Mouse (Mus musculus): ENCODE data around the gene Hnrnpa0.

Hnrnpa0 gene

DNA sequence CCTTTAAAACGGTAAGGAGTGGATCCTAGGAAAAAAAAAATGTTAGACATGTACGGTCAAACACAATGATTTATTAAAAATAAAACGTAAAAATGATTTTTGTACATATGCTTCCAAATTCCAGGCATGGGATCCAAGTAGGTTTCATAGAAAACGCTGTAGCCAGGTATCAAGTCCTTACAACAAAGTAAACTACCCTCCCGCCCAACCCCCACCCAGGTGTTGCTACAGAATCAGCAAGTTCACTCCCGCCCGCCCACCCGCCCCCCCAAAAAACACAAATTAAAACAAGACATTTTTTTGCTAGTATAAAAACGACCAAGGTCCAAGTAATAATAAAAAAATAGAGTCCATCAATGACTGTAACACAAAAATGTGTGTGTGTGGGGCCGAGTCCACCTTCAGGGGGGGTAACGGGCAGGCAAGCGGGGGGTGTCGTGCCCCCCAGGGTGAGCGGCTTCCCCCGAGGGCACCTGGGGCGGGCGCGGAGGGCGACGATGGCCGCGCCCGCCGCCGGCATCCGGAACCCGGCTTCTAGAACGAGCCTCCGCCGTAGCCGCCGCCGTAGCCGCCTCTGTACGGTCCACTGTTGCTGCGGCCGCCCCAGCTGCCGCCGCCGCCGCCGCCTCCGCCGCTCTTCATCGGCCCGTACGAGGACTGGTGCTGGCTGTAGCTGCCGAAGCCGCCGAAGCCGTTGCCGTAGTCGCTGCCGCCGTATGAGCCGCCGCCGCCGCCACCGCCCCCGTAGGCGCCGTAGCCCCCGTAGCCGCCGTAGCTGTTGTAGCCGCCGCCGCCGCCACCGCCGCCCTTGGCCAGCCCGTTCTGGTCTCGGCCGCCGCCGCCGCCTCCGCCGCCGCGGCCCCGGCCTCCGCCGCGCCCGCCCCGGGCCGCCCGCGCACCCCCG is 1.2 kb downstream of the Hnrnpa0 start:
- no peak for DNase-seq (ENCODE audit: low spot score in 2 of 2)

- no peak for DNase-seq (ENCODE audit: low spot score in 2 of 2)
These were observed 2.2 kb downstream of the Hnrnpa0 start for GRCm38 (mm10) chr13:58126126-58126525.

- DNase-seq (ENCODE audit: low spot score in 2 of 2), result no peak
These were observed 3.4 kb downstream of the Hnrnpa0 start for GRCm38 (mm10) chr13:58124989-58125388.

DNA sequence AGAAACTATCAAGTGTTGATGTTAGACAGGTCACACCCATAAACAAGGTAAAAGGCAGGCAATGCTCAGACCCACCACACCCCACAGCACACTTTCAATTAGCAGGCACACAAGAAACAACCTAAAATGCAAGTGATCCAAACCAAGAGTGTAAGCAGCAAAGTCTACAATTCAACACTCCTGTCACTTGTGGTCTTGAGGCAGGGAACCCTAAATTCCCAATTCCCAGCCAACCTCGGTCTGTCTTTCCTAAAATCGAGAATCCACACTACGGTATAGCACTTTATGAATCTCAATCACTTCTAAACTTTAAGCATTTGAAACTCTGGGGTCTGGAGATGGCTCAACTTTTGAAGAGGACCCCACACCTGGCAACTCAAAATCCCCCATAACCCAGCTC is 4.1 kb downstream of the Hnrnpa0 start:
- no peak for DNase-seq (ENCODE audit: low spot score in 2 of 2)

GRCm38 (mm10) chr13:58123381-58123780 is 5.0 kb downstream of the Hnrnpa0 start:
- DNase-seq (ENCODE audit: low spot score in 2 of 2), result no peak

GRCm38 (mm10) chr13:58122786-58123297 is 5.5 kb downstream of the Hnrnpa0 start:
- no peak for DNase-seq (ENCODE audit: low spot score in 2 of 2)

GRCm38 (mm10) chr13:58117318-58118017 is 10.9 kb downstream of the Hnrnpa0 start:
- DNase-seq (ENCODE audit: low spot score in 2 of 2), result peak; percentile 46 to 59

- no peak for DNase-seq (ENCODE audit: low spot score in 2 of 2)
These were observed 11.6 kb downstream of the Hnrnpa0 start for GRCm38 (mm10) chr13:58116801-58117200.

- peak in 1 of 2 experiments; percentile 53 for DNase-seq (ENCODE audit: low spot score in 2 of 2)
These were observed 13.1 kb downstream of the Hnrnpa0 start for GRCm38 (mm10) chr13:58115227-58115626.

DNA sequence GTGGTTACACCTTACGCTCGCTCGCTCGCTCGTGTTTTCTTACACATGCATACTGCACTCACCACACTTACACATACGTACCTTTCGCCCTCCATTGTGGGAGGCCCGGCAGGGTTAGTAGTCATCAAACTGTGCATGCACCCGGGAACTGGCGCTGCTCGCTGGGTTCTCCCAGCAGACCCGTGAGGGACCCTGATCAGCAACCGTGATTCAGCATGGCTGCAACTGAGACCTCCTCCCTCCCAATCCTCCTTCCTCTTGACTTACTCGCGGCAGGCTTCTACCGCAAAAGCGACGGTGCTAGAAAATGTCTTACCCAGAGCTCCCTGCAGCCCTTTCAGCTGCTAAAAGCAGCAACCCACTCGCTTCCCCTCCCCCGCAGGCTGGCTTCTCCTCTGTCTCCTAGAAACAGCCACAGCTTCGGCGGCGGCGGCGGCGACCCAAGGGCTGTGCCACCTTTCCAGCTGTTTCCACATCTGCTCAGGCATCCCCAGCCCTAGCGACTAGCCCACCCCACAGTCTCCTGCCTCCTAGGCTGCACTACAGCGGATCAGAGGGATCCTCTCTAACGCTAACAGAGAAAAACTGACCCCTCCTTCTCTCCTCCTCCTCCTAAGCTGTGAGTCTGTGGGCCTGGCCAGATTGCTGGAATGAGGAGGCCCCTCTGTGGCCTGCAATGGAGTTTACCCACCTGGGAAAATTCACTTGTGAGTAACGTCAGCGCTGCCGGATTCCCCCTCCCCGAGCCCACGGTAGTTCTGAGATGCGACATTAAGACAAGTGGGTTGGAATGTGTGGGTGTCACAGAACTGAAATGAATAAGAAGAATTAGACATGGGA is 15.1 kb downstream of the Hnrnpa0 start, which contains the start of gene Klhl3:
TSS of gene Klhl3 (minus strand) at position 532 of the 840 bp plus-strand sequence.
- DNase-seq (ENCODE audit: low spot score in 2 of 2), result peak; percentile 39 to 45

DNA sequence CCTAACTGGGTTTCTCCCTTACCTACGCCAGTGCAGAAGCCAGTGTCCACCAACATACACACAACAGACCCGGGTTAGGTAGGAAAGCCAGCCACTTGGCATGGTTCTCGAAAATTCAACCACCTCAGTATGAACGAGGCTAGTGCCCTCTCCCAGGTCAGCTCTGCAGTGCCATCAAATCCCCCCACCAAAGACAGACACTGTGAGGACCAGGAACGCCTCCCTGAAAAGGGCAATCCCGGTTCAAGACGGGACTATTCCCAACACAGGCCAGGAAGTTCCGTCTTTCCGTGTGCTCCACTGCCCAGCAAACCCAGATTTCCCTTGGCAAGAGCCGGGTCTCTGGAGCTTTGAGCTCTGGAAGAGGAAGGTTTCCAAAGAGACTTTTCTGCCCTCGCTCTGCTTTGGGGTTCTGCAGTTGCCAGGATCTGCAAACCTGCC is 15.7 kb downstream of the Hnrnpa0 start:
- no peak for DNase-seq (ENCODE audit: low spot score in 2 of 2)

DNA sequence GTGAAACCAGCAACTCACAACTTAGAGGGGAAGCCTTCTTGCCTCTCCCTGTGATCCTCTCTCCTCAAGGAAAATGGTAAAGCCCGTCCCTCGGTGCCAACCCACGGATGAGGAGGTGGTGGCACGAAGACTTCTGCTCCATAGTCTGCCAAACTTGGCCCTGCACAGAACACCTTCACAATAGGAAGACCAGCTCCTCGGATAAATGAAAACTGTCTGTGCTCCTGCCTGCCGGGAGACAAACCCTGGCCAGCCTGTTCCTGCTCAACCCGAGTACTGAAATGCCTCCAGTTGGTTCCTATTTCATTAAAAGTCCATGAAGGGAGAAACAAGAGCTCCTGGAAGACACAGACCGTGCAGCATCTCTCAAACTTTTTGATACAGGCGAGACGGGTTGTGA is 16.2 kb downstream of the Hnrnpa0 start:
- DNase-seq (ENCODE audit: low spot score in 2 of 2), result no peak

GRCm38 (mm10) chr13:58111306-58111705 is 17.1 kb downstream of the Hnrnpa0 start:
- no peak for DNase-seq (ENCODE audit: low spot score in 2 of 2)

GRCm38 (mm10) chr13:58090643-58091042 is 37.7 kb downstream of the Hnrnpa0 start:
- DNase-seq (ENCODE audit: low spot score in 2 of 2), result no peak

DNA sequence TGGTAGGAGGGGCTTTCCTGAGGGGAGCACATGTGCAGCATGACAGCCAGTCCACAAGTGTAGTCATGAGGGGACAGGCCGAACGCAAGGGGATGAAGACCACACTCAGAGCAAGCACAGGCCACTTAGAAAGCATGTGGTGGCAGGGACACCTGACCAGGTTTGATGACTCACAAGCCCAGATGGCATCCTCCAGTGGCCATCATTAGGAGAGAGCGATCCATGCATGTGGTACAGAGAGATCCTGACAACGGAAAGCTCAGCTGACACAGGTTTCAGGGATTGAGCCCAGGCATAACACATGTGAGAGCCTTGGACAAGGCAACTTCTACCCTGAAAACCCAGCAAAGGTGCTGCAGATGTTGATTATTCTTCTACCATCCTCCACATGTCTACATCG is 44.0 kb downstream of the Hnrnpa0 start:
- DNase-seq (ENCODE audit: low spot score in 2 of 2), result no peak

DNA sequence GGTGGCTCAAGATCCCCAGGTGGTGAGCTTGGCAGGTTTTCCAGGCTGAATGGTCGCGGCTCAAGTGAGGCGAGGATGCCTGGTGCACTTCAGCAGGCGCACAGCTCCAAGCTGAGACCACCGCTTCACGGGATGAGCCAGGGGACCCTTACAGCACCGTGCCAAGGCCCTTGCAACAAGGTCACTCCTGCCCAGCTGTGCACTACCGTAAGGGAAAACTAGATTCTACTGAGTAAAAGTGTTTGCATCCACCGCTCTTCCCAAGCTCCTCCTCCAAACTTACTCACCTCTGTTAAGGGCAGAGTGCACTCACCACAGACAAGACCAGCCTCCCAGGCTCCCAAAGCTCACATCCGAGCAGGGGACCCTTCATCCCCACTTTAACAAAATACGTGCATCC is 44.8 kb downstream of the Hnrnpa0 start:
- no peak for DNase-seq (ENCODE audit: low spot score in 2 of 2)

GRCm38 (mm10) chr13:58083048-58083447 is 45.3 kb downstream of the Hnrnpa0 start:
- DNase-seq (ENCODE audit: low spot score in 2 of 2), result no peak

DNA sequence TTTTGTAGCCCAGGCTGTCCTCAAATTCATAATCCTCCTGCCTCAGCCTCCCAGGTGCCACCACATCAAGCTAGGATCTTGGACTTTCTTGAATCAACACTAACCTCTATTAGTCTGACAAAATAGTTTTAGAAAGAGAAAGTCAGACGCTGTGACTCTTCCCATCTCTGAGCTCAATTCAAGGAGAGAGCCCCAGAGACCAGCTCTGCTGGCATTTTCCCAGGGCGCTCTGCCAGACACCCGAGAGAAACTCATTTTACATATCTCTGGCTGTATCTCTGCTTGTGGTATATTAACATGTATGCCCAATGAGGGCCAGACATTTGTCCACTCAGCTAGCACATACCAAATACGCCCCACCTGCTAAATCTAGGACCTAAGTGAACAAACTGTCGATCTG is 50.0 kb downstream of the Hnrnpa0 start:
- DNase-seq (ENCODE audit: low spot score in 2 of 2), result no peak

All from urinary bladder, postnatal 36 days (tissue).